Comparison of ENCODE assay signal across 11 mouse cellular contexts in the genomic region with DNA sequence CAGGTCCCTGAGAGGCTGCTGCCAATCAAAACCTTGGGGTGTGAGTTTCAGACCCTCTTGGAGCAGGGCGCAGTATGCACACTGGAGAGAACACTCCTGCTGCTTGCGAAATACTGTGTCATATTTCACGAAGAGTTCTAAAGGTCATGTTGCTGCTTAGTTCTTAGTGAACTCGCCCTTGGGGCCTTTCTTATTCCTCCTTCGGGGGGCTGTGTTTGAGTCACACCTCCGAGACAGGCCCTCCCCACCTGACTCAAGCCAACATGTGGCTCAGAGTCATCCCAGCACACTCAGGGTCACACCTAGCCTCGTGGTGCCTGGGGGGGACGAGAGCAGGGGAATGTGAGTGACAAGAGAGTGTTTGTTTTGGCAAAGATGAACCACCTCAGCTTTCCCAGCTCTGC.
A peak's percentile ranks its signal among the peaks of the same experiment; 100 is the strongest.
DNase-seq lines count a peak whose midpoint lies in the region; ATAC-seq and TF ChIP-seq lines count a peak whose summit lies in the region.
"Had no signal": no experiment of that assay in that cellular context is flagged by ENCODE, and none has a peak within 500 bp of the region (broad histone marks: within the 10 kb centered on the region; RNA-seq: fewer than 3 reads in every experiment).

No protein-coding gene starts in this region.

- no peaks in the 10 kb centered on the region for H3K36me3 ChIP-seq in stomach, embryonic 15.5 days
- no peaks in the 10 kb centered on the region for H3K36me3 ChIP-seq in stomach, postnatal 0 days (ENCODE audit: control insufficient read depth, insufficient read depth, low read length)
- H3K36me3 ChIP-seq in hindbrain, embryonic 16.5 days (ENCODE audit: control insufficient read depth, insufficient read depth, low read length), result no peaks in the 10 kb centered on the region
- H3K36me3 ChIP-seq: midbrain, embryonic 13.5 days had no signal

- H3K4me3 ChIP-seq in stomach, embryonic 15.5 days (replicated peaks), result no peak overlapping the region
- no peak overlapping the region for H3K4me3 ChIP-seq in stomach, postnatal 0 days (ENCODE audit: low read depth, low read length)
- no peak overlapping the region for H3K4me3 ChIP-seq in hindbrain, embryonic 16.5 days (ENCODE audit: low read length)
- H3K4me3 ChIP-seq: midbrain, embryonic 13.5 days had no signal

- H3K9ac ChIP-seq in stomach, embryonic 15.5 days, result no peak overlapping the region
- no peak overlapping the region for H3K9ac ChIP-seq in stomach, postnatal 0 days (ENCODE audit: low read length)
- no peak overlapping the region for H3K9ac ChIP-seq in hindbrain, embryonic 16.5 days (ENCODE audit: low read depth, low read length)
- H3K9ac ChIP-seq: hindbrain, embryonic 14.5 days; midbrain, embryonic 13.5 days had no signal

- TF ChIP-seq CTCF in stomach, postnatal 0 days (IDR thresholded peaks at IDR 0.05; ENCODE audit: low read depth), result no peak

- peaks cover 6% of the 10 kb centered on the region for H3K4me1 ChIP-seq in stomach, embryonic 15.5 days
- no peaks in the 10 kb centered on the region for H3K4me1 ChIP-seq in stomach, postnatal 0 days (replicated peaks; ENCODE audit: control insufficient read depth, insufficient read depth)
- H3K4me1 ChIP-seq in hindbrain, embryonic 16.5 days (ENCODE audit: control insufficient read depth, insufficient read depth, low read depth, low read length), result no peaks in the 10 kb centered on the region
- H3K4me1 ChIP-seq: midbrain, embryonic 13.5 days had no signal

- 38% methylated on average over 8 of the region's 8 CpGs for whole genome bisulfite sequencing in stomach, embryonic 15.5 days
- 34% methylated on average over 8 of the region's 8 CpGs for WGBS in stomach, postnatal 0 days
- WGBS in hindbrain, embryonic 16.5 days, result 69% methylated on average over 8 of the region's 8 CpGs

- no peak overlapping the region for H3K4me2 ChIP-seq in stomach, embryonic 15.5 days
- H3K4me2 ChIP-seq in stomach, postnatal 0 days (replicated peaks; ENCODE audit: low read depth), result no peak overlapping the region
- no peak overlapping the region for H3K4me2 ChIP-seq in hindbrain, embryonic 16.5 days (ENCODE audit: low read length)
- H3K4me2 ChIP-seq: hindbrain, embryonic 14.5 days; midbrain, embryonic 13.5 days had no signal

- no peaks in the 10 kb centered on the region for H3K27me3 ChIP-seq in stomach, embryonic 15.5 days (replicated peaks)
- no peaks in the 10 kb centered on the region for H3K27me3 ChIP-seq in stomach, postnatal 0 days (ENCODE audit: control insufficient read depth, insufficient read depth, low read length)
- no peaks in the 10 kb centered on the region for H3K27me3 ChIP-seq in hindbrain, embryonic 16.5 days (replicated peaks; ENCODE audit: control insufficient read depth, insufficient read depth, low read length)
- H3K27me3 ChIP-seq: midbrain, embryonic 13.5 days had no signal

- no peaks in the 10 kb centered on the region for H3K9me3 ChIP-seq in stomach, embryonic 15.5 days
- H3K9me3 ChIP-seq in stomach, postnatal 0 days (ENCODE audit: control insufficient read depth, low read length), result no peaks in the 10 kb centered on the region
- no peaks in the 10 kb centered on the region for H3K9me3 ChIP-seq in hindbrain, embryonic 16.5 days (ENCODE audit: control insufficient read depth, low read length)
- H3K9me3 ChIP-seq: midbrain, embryonic 13.5 days had no signal

- TF ChIP-seq EP300 in stomach, postnatal 0 days (optimal IDR thresholded peaks at IDR 0.05), result no peak

- ATAC-seq in stomach, embryonic 15.5 days (ENCODE audit: insufficient read depth, low FRiP score, low read depth), result peak; percentile 34
- ATAC-seq in stomach, postnatal 0 days (ENCODE audit: low FRiP score, low TSS enrichment), result no peak
- ATAC-seq in hindbrain, embryonic 16.5 days, result no peak
- ATAC-seq: midbrain, embryonic 13.5 days had no signal

- DNase-seq in gastrocnemius, adult 18-20 months (ENCODE audit: low spot score), result peak; percentile 62
- no peak for DNase-seq in gastrocnemius, postnatal 4 days (ENCODE audit: low spot score in 2 of 2)
- DNase-seq in stomach, postnatal 0 days (ENCODE audit: low spot score), result no peak
- peak; percentile 69 to 82 for DNase-seq in lung, adult 18-20 months
- no peak for DNase-seq in layer of hippocampus, adult 18-20 months (ENCODE audit: low spot score in 2 of 2)
- no peak for DNase-seq in embryo, embryonic 10 days (ENCODE audit: low spot score)
- DNase-seq: kidney, postnatal 4 days had no signal

- no peak overlapping the region for H3K27ac ChIP-seq in stomach, embryonic 15.5 days
- no peak overlapping the region for H3K27ac ChIP-seq in stomach, postnatal 0 days (replicated peaks)
- no peak overlapping the region for H3K27ac ChIP-seq in hindbrain, embryonic 16.5 days (ENCODE audit: low read depth, low read length)
- H3K27ac ChIP-seq: hindbrain, embryonic 14.5 days; midbrain, embryonic 13.5 days had no signal

Comparison
In these comparisons a context has a peak if more than half of its experiments do, and no peak if none do; other contexts are left out.
1. DNase-seq: peak in gastrocnemius, adult 18-20 months (single experiment) and lung, adult 18-20 months (2 of 2); none in gastrocnemius, postnatal 4 days (0 of 2), stomach, postnatal 0 days (single experiment), layer of hippocampus, adult 18-20 months (0 of 2) and embryo, embryonic 10 days (single experiment).